Mouse (Mus musculus) ovary, adult 2 months (tissue): ENCODE measurements around the gene Rae1. TPM values are rescaled to one million over a fixed set of nuclear protein-coding genes. Genes with fewer than 3 reads are reported as not detected.

Source experiments
- polyA plus RNA-seq: library from polyadenylated mRNA; depleted of rRNA; stranded (reverse); fragments of >200 nt; gene quantifications from 2 replicates; pipeline ENCODE4 v1.2.3, GENCODE M21; 2012; rRNA removed

Gene Rae1
- polyA plus RNA-seq: 96.2 and 114 TPM in 2 replicates

DNA sequence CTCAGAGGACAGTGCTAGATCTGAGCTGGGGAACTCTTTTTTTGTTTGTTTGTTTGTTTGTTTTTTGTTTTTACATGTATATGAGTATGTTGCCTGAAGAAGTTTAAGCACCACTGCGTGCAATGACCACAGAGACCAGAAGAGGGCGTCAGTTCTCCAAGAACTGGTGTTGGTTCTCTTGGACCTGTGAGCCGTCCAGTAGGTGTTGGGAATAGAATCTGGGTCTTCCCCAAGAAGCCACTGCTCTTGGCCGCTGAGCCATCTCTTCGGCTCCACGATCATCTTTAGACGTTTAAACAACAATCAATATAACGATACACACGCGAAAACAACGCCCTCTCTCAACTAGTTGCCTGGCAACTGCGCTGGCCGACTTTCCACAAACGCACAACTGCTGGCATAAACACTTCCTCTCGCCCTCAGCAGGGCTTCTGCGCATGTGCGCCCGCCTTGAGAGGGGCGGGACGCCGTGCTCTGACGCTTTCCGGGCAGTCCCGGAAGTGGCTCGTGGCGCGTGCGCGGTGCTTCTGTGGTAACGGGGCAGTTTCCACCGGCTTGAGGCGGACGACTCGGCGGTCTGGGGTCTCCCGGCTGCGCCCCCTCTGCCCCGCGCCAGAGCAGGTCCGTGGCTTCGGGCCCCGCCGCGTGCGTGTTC is at the start of gene Rae1:
Gene Rae1, plus strand, starts transcription at position 488 of the 655 bp plus-strand sequence.

DNA sequence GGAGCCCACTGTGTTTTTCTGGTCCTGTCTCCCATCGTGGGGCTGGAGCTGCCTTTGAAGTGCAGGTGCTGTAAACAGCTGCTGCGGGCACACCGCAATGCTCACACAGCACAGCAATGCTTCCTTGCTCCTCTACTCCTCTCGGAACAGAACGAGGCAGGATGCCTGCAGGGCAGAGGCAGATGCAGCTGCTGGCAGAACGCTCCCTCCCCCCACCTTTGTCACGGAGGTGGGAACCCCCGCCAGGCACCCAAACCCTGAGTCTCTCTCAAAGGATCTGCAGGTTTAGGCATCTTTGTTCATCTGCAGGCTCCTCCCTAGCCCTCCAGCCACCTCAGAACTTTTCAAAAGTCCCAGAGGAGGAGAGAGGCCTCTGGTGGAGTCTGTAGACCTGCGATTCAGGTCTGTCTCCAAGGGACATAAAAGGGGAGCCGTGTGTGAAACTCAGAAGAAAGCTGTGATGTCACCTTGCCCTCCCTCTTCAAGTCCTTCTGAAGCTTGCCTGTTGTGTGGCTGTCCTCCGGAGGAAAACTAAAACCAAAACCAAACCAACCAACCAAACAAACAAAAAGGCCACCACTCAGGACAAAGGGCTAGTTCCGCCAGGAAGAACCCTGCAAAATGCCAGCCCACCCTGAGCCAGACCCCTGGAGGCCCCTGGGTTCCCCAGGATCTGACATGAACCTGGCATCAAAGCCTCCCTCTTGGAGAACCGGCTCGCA is 22.3 kb upstream of the Rae1 start, which contains the start of gene Spo11:
Gene Spo11, plus strand, starts transcription at position 292 of the 722 bp plus-strand sequence.

DNA sequence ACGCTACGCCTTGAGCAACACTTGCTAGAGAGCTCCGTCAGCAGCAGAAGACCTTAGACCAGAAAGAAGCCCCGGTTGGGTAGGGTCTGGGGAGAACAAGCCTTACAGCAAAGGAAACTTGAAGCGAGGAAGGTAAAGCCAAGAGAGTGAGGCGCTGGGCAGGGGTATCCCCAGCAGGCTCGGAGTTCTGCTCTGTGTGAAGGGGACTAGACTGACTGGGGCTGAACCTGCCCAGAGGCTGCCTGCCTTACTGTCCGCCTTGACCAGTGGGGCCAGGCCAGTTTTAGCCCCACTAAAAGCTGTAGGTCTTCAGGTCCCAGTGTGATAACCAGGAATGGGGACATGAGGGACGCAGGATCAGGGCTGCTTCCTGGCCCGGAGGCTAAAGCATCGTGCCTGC is 20.5 kb downstream of the Rae1 start, which contains the start of gene Rbm38:
Gene Rbm38, plus strand, starts transcription at position 69 of the 400 bp plus-strand sequence.

Other genes with a start within 250 kb of the Rae1 start
- 22.3 and 22.8 TPM in 2 replicates for gene Bmp7, start 59.8 kb upstream of the Rae1 start, polyA plus RNA-seq
- 0.03 and 0.25 TPM in 2 replicates for gene Spo11, start 22.4 kb upstream of the Rae1 start, polyA plus RNA-seq
- gene Rbm38, start 20.4 kb downstream of the Rae1 start, polyA plus RNA-seq: 234 and 264 TPM in 2 replicates
- gene Ctcfl, start 119.4 kb downstream of the Rae1 start, polyA plus RNA-seq: not detected in 2 replicates
- gene Pck1, start 152.9 kb downstream of the Rae1 start, polyA plus RNA-seq: 5.3 and 6.1 TPM in 2 replicates
- gene Zbp1, start 218.8 kb downstream of the Rae1 start, polyA plus RNA-seq: 4.7 and 5.0 TPM in 2 replicates